Mouse (Mus musculus) gastrocnemius, postnatal 4 days (tissue): ENCODE results near the gene Sox13. TPM values are rescaled to one million over a fixed set of nuclear protein-coding genes. Genes with fewer than 3 reads are reported as not detected.

Source experiments
- DNase-seq, 2 experiments: peaks; one replicate each; pipeline ENCODE4 v3.0.0; 2021 to 2022; ENCODE audit warnings: low spot score in 2 of 2, mixed read lengths in 2 of 2
- total RNA-seq, 2 experiments: library from RNA; stranded (reverse); gene quantifications; 2 replicates each; pipeline ENCODE4 v1.2.3; 2021

Gene Sox13
- total RNA-seq, 2 experiments from 2014 or later, result 18.1 to 19.3 TPM

DNA sequence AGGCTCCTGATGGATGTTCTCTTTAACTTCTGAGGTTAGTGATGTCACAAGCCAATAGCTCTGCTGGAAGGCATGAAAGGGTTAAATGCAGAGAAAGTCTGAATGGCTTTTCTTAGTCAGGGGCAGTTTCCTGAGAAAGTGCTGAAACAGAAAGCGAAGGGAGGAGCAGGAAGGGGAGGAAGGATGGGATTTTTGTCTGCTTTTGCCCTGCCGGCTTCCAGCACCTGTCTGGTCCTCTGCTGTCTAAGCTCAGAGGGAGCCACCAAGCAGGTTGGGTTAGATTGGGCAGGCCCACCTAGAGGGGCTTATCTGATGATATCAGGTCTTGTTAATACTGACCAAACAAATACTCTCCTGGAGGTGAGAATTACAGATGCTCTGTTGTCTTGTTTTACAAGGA lies 8.4 kb upstream of the Sox13 start:
- DNase-seq, result no peak

DNA sequence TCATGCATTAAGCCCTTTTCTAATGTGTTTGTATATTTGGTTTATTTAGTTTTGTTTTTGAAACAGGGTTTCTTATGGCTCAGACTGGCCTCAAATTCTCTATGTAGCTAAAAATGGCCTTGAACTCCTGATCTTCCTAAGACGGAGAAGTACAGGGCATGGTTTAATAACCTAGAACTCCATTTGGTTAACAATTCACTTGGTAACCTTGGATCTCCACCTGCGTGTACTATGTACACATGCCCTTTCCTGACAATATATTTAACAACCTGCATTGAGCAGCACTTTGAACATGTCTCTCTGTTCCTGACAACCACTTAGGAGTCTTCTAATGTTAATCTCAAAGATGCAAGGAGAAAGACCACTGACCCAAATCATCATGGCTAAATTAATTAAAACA lies 7.0 kb upstream of the Sox13 start:
- no peak for DNase-seq

DNA sequence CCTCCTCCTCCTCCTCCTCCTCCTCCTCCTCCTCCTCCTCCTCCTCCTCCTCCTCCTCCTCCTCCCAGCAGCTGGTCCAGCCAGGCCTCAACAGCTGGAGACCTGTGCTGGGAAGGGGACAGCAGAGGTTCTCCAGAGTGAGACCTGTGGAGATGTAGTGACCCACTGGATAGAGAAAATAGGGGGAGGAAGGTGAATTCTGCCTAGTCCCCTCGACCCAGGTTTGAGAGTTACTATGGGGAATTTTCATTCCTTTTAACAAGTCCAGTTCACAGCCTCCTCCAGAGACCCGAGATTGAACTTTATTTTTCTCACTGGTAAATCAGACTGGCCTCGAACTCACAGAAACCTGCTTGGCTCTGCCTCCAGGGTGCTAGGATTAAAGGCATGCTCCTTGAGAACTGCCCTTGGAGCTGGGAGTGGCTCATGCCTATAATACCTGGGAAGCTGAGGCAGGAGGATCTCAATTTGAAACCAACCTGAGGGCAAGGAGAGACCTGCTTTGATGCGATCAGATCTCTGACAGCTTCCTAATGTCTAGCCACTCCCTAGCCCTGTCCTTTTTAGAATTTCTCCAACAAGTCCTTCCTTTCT lies 467 bp upstream of the Sox13 start:
- DNase-seq, result no peak

DNA sequence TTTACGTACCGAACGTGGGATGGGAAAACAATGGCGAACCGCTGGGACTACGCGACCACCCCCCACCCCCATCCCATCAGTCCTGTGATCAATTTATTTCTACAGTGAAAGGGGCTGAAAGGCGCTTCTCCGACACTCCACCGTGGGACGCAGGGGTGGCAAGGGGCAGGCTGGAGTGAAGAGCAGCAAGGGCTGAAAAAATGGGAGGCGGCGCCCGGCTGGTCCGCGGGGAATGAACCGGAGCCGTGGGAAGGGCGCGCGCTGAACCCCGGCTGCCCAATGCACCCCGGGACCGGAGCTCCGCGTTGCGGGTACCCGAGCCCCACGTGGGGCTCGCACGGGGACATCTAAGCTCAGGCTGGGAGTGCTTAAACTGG lies 1.0 kb downstream of the Sox13 start:
- peak in 1 of 2 experiments; percentile 24 for DNase-seq

DNA sequence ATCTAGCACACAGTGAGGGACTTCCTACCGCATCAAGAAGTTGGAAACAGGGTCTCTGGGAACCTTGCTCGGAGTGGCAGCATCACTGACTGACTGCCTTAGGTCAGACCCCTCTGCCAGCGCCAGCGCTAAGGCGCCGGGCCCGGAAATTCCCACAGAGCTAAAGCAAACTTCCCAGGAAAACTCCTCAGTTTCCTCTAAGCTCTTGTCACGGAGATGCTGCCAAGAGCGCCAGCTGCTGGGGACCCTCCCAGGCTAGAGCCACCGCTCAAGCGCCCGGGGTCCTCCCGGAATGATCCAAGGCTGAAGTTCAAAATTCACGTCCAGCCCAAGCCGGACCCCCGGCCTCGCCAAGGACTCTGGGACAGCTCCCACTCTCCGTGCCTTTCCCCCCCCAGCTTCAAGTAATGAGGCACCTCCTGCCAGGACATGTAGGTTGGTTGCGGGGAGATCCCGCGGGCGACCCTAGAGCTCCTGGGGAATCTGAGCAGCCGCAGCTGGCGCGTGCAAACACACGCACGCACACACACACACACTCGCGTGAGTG lies 1.5 kb downstream of the Sox13 start:
- peak in 1 of 2 experiments; percentile 34 for DNase-seq

DNA sequence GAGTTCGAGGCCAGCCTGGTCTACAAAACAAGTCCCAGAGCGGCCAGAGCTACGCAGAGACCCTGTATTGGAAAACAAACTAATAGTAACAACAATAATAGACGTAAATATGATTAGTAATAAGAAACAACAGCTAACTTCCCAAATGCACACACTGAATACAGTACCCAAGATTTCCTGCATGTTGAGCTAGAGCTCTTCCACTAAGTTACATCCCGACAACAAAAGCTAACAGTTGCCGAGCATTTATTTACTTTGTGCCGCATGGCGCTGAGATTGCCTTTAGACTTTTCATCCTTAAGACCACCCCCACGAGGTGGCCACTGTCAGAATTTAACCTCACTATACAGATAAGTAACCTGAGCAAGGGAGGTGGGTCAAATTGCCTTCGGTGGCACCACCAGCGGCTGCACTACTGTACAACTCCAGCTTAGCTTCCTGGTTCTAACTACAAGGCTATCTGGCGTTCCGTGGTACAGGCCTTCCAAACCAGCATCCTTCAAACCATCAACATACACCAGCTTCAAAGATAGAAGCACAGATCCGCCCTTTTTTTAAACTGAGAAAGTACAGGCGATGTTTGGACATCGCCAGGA lies 2.1 kb downstream of the Sox13 start:
- DNase-seq, result no peak

DNA sequence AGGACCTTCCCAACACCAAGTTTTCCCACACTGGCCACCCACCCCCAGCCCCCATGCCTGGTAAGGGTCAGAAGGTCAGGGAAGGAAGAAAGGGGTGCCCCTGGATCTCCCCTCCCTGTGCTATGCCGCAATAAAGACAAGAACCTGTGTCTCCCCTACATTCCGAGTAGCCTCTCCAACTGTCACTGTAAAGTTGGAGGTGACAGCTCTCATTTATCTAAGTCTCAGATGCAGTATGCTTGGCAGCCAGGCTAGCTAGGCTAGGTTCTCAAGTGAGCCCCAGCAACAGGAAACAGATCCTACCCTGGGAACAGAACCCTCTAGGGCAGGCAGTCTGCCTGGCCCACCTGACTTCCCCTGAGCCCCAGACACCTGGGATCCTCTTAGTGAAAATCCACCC lies 3.1 kb downstream of the Sox13 start:
- peak in 1 of 2 experiments; percentile 7 for DNase-seq

DNA sequence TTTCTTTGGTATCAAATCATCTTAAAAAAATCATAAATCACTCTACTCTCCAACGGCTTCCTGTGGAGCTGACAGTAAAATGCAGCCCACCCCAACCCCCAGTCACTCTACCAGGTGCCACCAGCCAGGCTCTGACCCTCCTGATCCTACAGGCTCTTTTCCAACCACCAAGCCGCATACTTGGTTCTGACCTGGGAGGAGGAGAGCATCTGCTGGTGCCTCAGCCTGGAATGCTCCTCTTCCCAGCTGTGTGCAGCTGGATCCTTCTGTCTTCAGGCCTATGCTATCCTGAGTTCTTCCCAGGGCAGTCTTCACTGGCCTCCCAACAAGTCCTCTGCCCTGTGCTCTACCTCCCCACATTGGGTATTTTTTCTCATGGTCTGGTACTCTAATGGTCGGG lies 3.7 kb downstream of the Sox13 start:
- DNase-seq, result no peak

DNA sequence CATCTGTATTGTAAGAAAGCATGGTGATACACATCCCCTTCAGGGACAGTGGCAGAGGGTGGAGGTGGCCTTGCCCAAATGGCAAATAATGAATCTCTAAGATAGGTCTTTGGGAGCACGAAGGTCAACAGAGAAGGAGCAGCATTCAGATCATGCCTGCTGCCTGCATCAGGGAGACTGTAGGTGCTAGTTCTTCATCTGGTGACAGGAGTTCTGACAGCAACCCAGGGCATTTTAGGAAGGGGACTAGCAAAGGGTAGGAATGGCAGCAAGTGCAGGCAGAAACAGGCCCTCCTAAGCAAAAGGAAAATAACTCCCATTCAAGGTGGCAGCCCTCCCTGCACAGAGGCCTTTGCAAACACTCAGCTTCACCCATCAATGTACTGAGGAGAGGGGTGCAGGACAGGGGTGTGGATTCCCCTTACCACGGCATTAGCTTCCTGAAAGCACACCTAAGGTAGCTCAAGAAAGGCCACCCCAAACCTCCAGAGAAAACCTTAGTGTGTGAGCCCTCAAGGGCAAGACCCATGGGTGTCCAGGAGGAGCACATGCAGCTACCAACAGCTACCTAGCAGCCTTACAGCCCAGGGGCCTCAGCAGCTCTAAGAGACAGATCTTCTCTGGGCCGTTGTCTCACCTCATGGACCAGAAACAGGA lies 4.9 kb downstream of the Sox13 start:
- DNase-seq, result no peak

DNA sequence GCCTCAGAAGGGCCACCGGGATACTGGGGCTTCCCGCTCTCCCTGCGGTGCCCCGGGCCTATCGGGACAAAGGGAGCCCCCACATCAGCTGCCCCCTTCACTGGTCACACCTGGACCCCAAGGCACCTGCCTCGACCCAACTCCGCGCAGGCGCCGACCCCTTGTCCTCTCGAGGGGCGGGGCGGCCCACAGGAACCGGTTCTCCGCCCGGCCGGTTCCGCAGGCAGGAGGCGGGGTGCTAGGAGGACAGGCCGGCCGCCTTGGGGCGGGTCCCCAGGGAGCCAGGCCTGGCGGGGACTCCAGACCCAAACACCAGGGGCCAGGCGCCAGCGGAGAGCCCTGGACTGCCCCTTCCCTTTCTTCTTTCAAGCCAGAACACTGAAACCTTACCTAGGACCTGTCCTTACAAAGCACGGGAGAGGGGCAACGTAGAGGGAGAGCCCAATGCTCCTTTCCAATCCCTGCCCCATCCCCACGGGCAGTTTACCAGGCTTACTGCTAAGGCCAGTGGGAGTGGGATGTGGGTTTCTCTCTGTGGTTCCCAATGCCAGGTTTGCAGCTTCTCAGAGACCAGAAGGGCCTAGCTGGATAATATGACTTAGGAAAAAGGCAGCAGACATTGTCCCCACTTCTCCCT lies 5.9 kb downstream of the Sox13 start:
- peak; percentile 36 to 49 for DNase-seq

DNA sequence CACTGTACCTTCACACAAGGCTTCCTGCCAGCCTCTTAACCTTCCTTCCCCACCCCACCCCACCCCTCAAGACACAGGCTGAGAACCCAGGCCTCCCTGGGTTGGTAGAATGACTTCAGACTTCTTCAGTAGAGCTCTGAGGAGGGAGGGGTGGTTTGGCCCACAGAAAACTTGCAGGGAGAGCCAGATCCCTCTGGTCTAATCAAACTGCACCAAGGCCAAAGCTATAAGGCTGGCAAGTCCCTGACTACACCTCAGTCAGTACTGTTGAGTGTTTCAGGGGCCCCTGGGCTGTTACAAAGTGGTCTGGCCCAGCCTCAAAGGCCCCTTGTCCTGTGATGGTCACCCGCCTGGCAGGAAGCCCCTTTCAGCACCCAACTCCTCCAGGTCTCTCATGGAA lies 6.6 kb downstream of the Sox13 start:
- no peak for DNase-seq

DNA sequence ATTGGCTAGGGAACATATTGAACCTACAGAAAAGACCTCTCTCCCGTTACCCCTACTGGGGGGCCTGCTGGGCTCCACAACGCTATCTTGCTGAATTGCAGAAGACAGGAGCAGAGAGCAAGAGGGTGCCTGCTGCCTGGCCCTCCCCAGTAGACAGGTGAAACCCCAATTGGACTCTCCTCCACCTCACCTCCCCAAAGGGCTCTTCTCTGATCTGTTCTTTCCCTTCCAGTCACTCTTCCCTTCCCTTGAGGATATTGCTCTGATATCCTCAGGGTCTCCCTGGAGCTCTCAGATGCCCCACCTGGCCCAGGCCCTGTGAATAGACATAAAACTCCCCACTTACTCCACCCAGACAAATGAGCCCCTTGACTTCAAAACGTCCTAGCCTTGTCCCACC lies 7.1 kb downstream of the Sox13 start:
- no peak for DNase-seq

DNA sequence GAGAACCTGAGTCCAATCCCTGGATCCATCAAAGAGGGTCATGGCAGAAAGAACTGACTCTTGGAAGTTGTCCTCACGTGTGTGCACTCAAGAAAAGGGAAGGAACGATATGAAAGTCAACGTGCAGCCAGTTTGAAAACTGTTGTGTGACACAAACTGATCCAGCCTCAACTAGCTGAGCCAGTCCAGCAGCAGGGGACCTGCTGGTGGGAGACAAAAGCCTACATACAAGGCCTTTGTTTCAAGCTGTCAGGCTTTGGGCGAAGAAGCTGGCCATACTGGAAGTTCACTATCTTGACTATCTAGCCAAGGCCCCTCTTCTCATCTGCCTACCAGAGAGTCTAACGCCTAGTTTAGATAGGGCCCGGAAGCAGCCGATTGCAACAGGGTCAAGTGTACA lies 7.7 kb downstream of the Sox13 start:
- no peak for DNase-seq

DNA sequence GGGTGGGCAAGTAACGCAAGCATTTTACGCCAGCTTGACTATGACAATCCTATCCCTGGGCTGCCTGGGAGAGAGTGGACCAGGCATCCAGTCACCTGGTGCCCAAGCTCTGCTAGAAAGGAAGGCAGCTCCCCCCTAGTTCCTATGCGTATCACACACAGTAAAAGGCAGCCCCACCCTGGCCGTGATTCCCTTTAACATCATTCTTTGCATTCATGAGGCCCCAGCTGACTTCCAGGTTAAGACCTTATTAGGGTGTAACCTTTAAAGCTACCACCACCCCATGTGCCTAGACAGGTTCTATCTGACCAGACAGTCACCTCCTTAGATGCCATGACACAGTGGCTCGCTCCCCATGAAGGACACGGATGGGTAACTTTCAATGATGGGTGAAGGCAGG lies 8.7 kb downstream of the Sox13 start:
- DNase-seq, result no peak

DNA sequence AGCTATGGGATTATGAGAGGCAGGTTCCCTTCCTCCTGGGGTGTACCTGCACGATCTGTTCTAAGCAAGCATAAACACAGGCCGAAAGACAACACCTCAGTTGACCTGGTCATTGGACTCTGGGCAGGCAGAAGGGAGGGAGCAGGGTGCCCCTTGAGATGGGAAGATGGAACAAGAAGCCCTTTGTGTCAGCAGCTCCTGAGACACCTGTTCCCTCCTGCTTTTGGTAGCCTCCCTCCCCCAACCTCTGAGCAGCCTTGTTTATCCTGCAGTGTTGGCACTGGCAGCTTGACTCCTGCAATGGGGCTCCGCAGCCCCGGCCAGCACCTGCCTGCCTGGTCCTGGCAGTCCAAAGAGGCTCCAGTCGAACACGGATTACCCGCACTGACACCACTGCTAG lies 9.1 kb downstream of the Sox13 start:
- DNase-seq, result no peak

DNA sequence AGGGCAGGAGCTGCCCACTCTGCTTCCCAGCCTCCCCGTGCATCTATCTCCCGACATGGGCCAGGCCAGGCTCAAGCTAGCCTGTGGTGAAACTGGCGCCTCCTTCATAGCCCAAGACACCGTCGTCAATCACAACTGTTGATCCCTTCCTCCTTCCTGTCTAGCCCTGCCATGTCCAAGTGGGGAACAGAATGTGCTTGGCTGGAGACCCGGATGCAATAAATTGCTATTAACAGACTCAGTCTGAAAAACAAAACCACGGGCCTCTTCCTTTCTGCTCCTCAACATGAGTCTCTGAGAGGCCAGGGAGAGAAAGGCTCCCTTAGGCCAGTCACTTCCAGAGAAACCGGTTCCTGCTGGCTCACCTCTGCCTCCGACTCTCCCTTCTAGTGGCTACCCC lies 11.2 kb downstream of the Sox13 start:
- DNase-seq, result no peak

DNA sequence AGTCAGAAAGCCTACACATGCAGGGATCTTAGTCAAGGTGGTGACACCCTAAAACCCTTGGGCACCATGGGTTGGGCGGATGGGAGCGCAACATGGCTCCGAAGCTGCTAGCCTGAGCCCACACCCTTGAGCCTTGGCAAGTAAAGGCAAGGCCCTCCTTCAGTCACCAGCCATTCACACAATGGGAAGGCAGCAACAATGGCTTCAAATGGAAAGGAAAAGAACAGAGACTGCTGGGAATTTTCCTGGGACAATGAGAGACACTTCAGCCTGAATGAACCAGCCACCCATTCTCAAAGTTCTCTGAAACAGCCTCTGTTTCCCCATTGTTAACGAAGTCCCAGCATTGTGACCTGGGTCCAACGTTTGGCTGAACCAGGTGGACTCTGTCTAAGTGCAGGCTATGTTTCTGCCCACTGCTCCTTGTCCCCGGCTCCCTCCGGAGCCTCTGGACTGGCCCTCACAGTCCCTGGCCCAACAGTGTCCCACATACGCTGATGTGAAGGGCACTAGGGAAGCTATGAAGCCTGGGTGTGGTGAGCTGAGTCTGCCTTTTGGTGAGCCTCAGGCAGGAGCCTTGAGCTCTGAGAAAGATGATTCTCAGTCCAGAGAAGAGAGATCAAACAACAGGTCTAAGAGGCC lies 12.6 kb downstream of the Sox13 start:
- no peak for DNase-seq

DNA sequence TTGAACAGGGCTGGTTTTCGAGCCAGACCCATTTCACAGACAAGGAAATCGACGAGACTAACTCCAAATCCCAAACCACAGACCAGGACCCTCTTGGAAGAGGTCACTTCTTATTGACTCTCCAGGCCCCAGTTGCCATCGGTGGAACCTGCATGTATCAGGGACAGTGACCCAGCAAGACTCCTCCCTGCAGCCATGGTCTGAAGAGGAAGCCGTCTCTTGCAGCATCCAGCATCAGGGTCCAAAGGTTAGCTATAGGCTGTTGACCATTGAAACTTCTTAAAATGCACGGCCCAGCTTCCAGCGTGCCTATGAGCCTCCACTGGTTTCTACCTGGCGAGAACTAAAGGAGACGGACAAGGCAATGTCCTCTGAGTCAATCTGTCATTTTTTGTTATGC lies 14.4 kb downstream of the Sox13 start:
- no peak for DNase-seq

DNA sequence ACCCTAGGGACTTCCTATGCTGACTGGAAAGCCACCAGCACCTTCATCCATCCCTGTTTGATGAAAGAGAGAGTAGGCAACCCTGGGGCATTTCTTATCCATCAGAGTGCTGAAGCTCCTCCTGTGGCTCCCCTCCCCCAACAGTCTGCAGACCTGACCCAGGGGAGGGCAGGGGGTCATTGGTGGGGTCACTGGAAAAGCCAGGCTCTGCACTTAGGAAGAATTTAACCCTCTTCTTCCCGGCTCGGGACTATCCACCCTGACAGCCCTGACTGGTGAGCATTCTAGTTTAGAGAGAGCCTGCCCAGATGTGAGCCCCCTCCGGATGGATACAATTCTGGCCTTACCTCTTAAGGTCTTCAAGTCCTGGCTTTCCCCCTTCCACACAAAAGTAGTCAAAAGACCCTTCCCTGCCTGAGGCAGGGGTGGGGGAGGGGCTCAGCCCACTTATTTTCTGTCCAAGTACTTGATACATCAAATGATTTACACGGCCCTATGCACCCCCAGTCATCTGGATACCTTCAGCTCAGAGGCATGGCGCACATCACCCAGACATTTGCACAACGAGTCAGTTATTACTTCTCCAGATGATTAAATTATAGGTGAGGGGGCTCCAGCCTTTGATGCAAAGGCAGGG lies 15.2 kb downstream of the Sox13 start:
- DNase-seq, result no peak

DNA sequence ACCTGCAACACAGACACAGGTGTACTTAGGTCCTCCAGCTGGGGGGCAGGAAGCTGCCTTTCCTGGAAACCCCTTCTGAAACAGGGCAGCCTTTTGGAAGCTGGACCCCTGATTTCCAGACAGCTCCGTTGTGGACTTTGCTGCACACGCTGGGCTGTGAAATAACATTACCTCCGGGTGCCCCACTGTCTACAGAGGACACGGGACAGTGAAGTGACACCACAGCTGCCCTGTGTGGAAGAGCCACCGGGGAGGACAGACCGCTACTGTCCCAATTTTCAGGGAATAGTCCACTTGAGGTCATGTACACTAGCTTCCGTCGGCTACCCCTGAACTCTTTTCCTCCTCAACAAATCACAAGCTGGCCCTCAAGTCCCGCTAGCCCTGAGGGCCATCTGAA lies 15.9 kb downstream of the Sox13 start:
- no peak for DNase-seq

DNA sequence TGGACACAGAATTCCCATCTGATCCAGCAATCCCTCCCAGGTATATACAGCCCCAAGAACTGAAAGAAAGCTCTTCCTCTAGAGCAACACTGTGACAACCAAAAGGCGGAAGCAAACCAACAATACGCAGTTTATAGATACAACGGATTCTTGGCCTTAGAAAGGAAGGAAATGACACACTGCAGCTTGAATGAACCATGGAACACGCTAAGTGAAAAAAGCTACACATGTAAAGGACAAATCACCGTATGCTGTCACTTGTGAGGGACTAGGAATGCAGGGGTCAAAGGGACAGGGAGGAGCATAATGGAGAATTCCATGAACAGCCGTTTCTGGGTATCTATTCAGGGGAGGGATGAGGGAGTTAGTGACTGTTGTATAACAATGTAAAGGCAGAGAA lies 16.7 kb downstream of the Sox13 start:
- DNase-seq, result no peak
